Mouse (Mus musculus): ENCODE measurements around the gene Cd5. TPM values are rescaled to one million over a fixed set of nuclear protein-coding genes. Genes with fewer than 3 reads are reported as not detected.

Gene Cd5
- total RNA-seq, 2 experiments from 2014 or later, result 3.7 TPM; not detected in 1

- no peak for ATAC-seq (replicated peaks; ENCODE audit: low FRiP score, low TSS enrichment, poor library complexity, severe bottlenecking)
Observed at GRCm38 (mm10) chr19:10759983-10760831, 21.4 kb upstream of the Cd5 start.

- no peak for ATAC-seq (replicated peaks; ENCODE audit: low FRiP score, low TSS enrichment, poor library complexity, severe bottlenecking)
Observed at GRCm38 (mm10) chr19:10759525-10759924, 20.7 kb upstream of the Cd5 start.

GRCm38 (mm10) chr19:10758708-10759107 is 19.9 kb upstream of the Cd5 start:
- no peak for ATAC-seq (replicated peaks; ENCODE audit: low FRiP score, low TSS enrichment, poor library complexity, severe bottlenecking)

GRCm38 (mm10) chr19:10757526-10757925 is 18.7 kb upstream of the Cd5 start:
- no peak for ATAC-seq (replicated peaks; ENCODE audit: low FRiP score, low TSS enrichment, poor library complexity, severe bottlenecking)

- no peak for ATAC-seq (replicated peaks; ENCODE audit: low FRiP score, low TSS enrichment, poor library complexity, severe bottlenecking)
Observed at GRCm38 (mm10) chr19:10757125-10757524, 18.3 kb upstream of the Cd5 start.

GRCm38 (mm10) chr19:10752646-10753045 is 13.8 kb upstream of the Cd5 start:
- ATAC-seq (replicated peaks; ENCODE audit: low FRiP score, low TSS enrichment, poor library complexity, severe bottlenecking), result no peak

GRCm38 (mm10) chr19:10752106-10752505 is 13.3 kb upstream of the Cd5 start:
- ATAC-seq (replicated peaks; ENCODE audit: low FRiP score, low TSS enrichment, poor library complexity, severe bottlenecking), result no peak

GRCm38 (mm10) chr19:10751607-10752006 is 12.8 kb upstream of the Cd5 start:
- ATAC-seq (replicated peaks; ENCODE audit: low FRiP score, low TSS enrichment, poor library complexity, severe bottlenecking), result no peak

GRCm38 (mm10) chr19:10750161-10750560 is 11.4 kb upstream of the Cd5 start:
- ATAC-seq (replicated peaks; ENCODE audit: low FRiP score, low TSS enrichment, poor library complexity, severe bottlenecking), result no peak

GRCm38 (mm10) chr19:10749295-10749694 is 10.5 kb upstream of the Cd5 start:
- no peak for ATAC-seq (replicated peaks; ENCODE audit: low FRiP score, low TSS enrichment, poor library complexity, severe bottlenecking)

GRCm38 (mm10) chr19:10748401-10749102 is 9.8 kb upstream of the Cd5 start:
- ATAC-seq (replicated peaks; ENCODE audit: low FRiP score, low TSS enrichment, poor library complexity, severe bottlenecking), result no peak

- ATAC-seq (replicated peaks; ENCODE audit: low FRiP score, low TSS enrichment, poor library complexity, severe bottlenecking), result no peak
Observed at GRCm38 (mm10) chr19:10747718-10748117, 8.9 kb upstream of the Cd5 start.

- ATAC-seq (replicated peaks; ENCODE audit: low FRiP score, low TSS enrichment, poor library complexity, severe bottlenecking), result no peak
Observed at GRCm38 (mm10) chr19:10747182-10747581, 8.4 kb upstream of the Cd5 start.

GRCm38 (mm10) chr19:10742565-10742964 is 3.8 kb upstream of the Cd5 start:
- no peak for ATAC-seq (replicated peaks; ENCODE audit: low FRiP score, low TSS enrichment, poor library complexity, severe bottlenecking)

- ATAC-seq (replicated peaks; ENCODE audit: low FRiP score, low TSS enrichment, poor library complexity, severe bottlenecking), result no peak
Observed at GRCm38 (mm10) chr19:10742145-10742544, 3.3 kb upstream of the Cd5 start.

GRCm38 (mm10) chr19:10740641-10741440 is 2.0 kb upstream of the Cd5 start:
- no peak for ATAC-seq (replicated peaks; ENCODE audit: low FRiP score, low TSS enrichment, poor library complexity, severe bottlenecking)

- no peak for ATAC-seq (replicated peaks; ENCODE audit: low FRiP score, low TSS enrichment, poor library complexity, severe bottlenecking)
Observed at GRCm38 (mm10) chr19:10739916-10740315, 1.1 kb upstream of the Cd5 start.

- no peak for ATAC-seq (replicated peaks; ENCODE audit: low FRiP score, low TSS enrichment, poor library complexity, severe bottlenecking)
Observed at GRCm38 (mm10) chr19:10738038-10738437, 764 bp downstream of the Cd5 start.

- ATAC-seq (replicated peaks; ENCODE audit: low FRiP score, low TSS enrichment, poor library complexity, severe bottlenecking), result no peak
Observed at GRCm38 (mm10) chr19:10735861-10736260, 2.9 kb downstream of the Cd5 start.

- no peak for ATAC-seq (replicated peaks; ENCODE audit: low FRiP score, low TSS enrichment, poor library complexity, severe bottlenecking)
Observed at GRCm38 (mm10) chr19:10735061-10735460, 3.7 kb downstream of the Cd5 start.
